Mouse (Mus musculus) adrenal gland, adult 8-10 months (tissue): Measurements from ENCODE around the gene Fam151b. TPM values are rescaled to one million over a fixed set of nuclear protein-coding genes. Genes with fewer than 3 reads are reported as not detected.
A peak's percentile ranks its signal among the peaks of the same experiment; 100 is the strongest.

Experiments used
- DNase-seq: peaks from one replicate; pipeline ENCODE4 v3.0.0; 2022
- total RNA-seq, 4 experiments: library from RNA; stranded (reverse); gene quantifications; 2 replicates each; pipeline ENCODE4 v1.2.4; 2022

The Fam151b gene
- total RNA-seq, 4 experiments from 2014 or later: 4.2 to 9.2 (median 7.1) TPM

DNA sequence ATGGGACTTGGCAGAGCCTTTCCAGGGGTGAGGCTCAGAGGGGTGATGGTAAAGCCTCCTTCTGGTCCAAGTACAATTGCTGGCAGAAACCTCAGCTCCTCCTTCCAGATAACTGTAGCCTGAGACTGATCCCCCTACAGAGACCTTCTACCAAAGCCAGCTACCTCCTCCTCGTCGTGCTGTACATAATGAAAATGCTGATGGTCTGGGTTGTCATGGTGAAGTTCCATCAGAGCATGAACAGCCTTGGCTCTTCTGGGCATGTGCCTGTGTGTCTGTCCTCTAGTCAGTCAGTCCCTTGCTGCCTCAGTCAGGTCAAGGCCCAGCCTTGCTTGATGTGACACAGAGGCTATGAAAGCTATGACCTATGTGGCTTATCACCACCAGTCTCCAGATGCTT is 73.3 kb downstream of the Fam151b start:
- DNase-seq: peak; percentile 52

DNA sequence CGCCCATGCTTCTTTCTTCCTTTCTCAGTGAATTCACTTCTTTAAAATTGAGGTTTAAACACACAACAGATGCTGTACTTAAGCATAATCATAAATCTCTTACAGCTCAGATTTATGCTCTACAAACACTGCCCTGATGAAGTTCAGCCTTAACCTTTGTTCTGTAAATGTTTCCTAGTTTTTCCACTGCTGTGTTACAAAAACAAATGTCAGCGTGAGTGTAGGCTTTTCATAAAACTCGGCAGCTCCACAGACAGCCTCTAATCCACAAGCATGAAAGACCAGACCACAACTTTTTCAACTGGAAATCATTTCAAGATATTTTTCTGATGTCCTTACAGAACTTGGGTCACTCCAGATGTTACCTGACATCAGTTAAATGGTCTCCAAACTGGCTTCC is 80.3 kb downstream of the Fam151b start:
- DNase-seq: no peak

DNA sequence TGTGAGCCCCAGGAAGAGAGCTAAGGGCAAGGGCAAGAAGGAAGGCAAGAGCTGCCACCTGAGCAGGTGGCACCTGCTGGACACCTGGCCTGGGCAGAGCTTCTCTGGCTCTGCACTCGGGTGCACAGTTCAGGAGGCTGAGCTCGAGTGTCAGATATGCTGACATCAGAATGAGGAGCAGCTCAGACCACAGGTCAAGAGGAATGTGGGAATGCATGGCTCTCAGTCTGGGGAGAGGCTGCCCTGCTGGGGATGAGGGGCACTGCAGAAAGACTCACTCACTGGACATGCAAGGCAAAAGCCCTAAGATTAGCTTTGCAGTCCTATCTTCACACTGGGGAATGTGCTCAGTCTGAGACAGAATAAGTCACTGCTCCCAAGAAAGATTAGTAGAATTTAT is 81.8 kb downstream of the Fam151b start:
- DNase-seq: no peak

Other genes with a start within 250 kb of the Fam151b start
- not detected for gene Gm20379, start 178.0 kb downstream of the Fam151b start, total RNA-seq
- gene Dhfr, start 129.3 kb downstream of the Fam151b start, total RNA-seq: 1 to 10 TPM; 3.3 to 3.6 (median 3.4) TPM
- 10 to 100 TPM; 21.4 to 29.9 (median 26.2) TPM for gene Msh3, start 129.0 kb downstream of the Fam151b start, total RNA-seq
- gene Ankrd34b, start 58.1 kb downstream of the Fam151b start, total RNA-seq: 1 to 10 TPM in 2 of 4 experiments, under 1 TPM in 2; 0.64 to 1.2 (median 1.1) TPM
- 10 to 100 TPM; 23.9 to 39.6 (median 30.0) TPM for gene Zfyve16, start 46.9 kb upstream of the Fam151b start, total RNA-seq
- gene Spz1, start 92.2 kb upstream of the Fam151b start, total RNA-seq: not detected
- gene Serinc5, start 127.1 kb upstream of the Fam151b start, total RNA-seq: 100 to 1,000 TPM in 2 of 4 experiments, 10 to 100 TPM in 2; 59.0 to 203 (median 126) TPM